Mouse (Mus musculus) myocyte (in vitro differentiated cells): ENCODE data around the gene Stard10.

Experiments
- CEBPB ChIP-seq: IDR thresholded peaks from 2 replicates; pipeline ENCODE4 v1.6.1; 2011; ENCODE audit warnings: mild to moderate bottlenecking, moderate library complexity; ENCODE audit not compliant: poor library complexity, insufficient read depth, severe bottlenecking
- E2F4 ChIP-seq: IDR thresholded peaks from one replicate; pipeline ENCODE4 v1.6.1; 2011; ENCODE audit warnings: mild to moderate bottlenecking, control low read depth, moderate library complexity; ENCODE audit not compliant: insufficient read depth
- MAX ChIP-seq: IDR thresholded peaks from one replicate; pipeline ENCODE4 v1.6.1; 2011; ENCODE audit warnings: low read depth, mild to moderate bottlenecking, control low read depth
- POLR2A ChIP-seq: IDR thresholded peaks from one replicate; pipeline ENCODE4 v1.6.1; 2011; ENCODE audit warnings: low read depth, mild to moderate bottlenecking, control low read depth, moderate library complexity; ENCODE audit not compliant: insufficient read length
- POLR2AphosphoS2 ChIP-seq: IDR thresholded peaks from one replicate; pipeline ENCODE4 v1.6.1; 2011; ENCODE audit warnings: low read depth, control low read depth; ENCODE audit not compliant: insufficient read length
- SRF ChIP-seq: IDR thresholded peaks from one replicate; pipeline ENCODE4 v1.6.1; 2011; ENCODE audit warnings: low read depth; ENCODE audit not compliant: control insufficient read depth, insufficient read length
- TCF12 ChIP-seq: IDR thresholded peaks from one replicate; pipeline ENCODE4 v1.6.1; 2011; ENCODE audit warnings: mild to moderate bottlenecking, control low read depth; ENCODE audit not compliant: poor library complexity, insufficient read depth, severe bottlenecking
- USF1 ChIP-seq: IDR thresholded peaks from one replicate; pipeline ENCODE4 v1.6.1; 2011; ENCODE audit warnings: low read depth, mild to moderate bottlenecking, control low read depth, moderate library complexity

GRCm38 (mm10) chr7:101328621-101329158, 11.8 kb downstream of the Stard10 start:
- TF ChIP-seq POLR2A = no peak
- no peak for TF ChIP-seq E2F4
- TF ChIP-seq CEBPB = no peak
- TF ChIP-seq TCF12 = peak; percentile 12
- TF ChIP-seq MAX = no peak
- TF ChIP-seq USF1 = no peak
- TF ChIP-seq POLR2AphosphoS2 = no peak
- TF ChIP-seq SRF = no peak
